Mouse (Mus musculus) neural tube, embryonic 12.5 days (tissue): ENCODE data around the gene Ubtd2. TPM values are rescaled to one million over a fixed set of nuclear protein-coding genes. Genes with fewer than 3 reads are reported as not detected.

Source experiments
- ATAC-seq: fragments of 200-750 bp; cut with Nextera tagmentation; 2 replicates; pipeline ENCODE4 v1.8.0; 2017; ENCODE audit warnings: low read depth, mild to moderate bottlenecking, moderate TSS enrichment, moderate library complexity; ENCODE audit not compliant: low FRiP score
- H3K27ac ChIP-seq: fragments of 300-500 bp; sonication (generic); 2 replicates; pipeline ENCODE4 v1.5.1; 2016
- H3K27me3 ChIP-seq: fragments of 300-500 bp; sonication (generic); replicated peaks from 2 replicates; pipeline ENCODE4 v1.6.1; 2016; ENCODE audit warnings: mild to moderate bottlenecking
- H3K36me3 ChIP-seq: fragments of 300-500 bp; sonication (generic); 2 replicates; pipeline ENCODE4 v1.6.1; 2016; ENCODE audit warnings: mild to moderate bottlenecking
- H3K4me1 ChIP-seq: fragments of 300-500 bp; sonication (generic); 2 replicates; pipeline ENCODE4 v1.6.1; 2016
- H3K4me2 ChIP-seq: fragments of 300-500 bp; sonication (generic); replicated peaks from 2 replicates; pipeline ENCODE4 v1.6.1; 2016; ENCODE audit warnings: mild to moderate bottlenecking
- H3K4me3 ChIP-seq: fragments of 300-500 bp; sonication (generic); 2 replicates; pipeline ENCODE4 v1.5.1; 2016
- H3K9ac ChIP-seq: fragments of 300-500 bp; sonication (generic); 2 replicates; pipeline ENCODE4 v1.6.1; 2016; ENCODE audit warnings: mild to moderate bottlenecking
- H3K9me3 ChIP-seq: fragments of 300-500 bp; sonication (generic); 2 replicates; pipeline ENCODE4 v1.6.1; 2016; ENCODE audit warnings: mild to moderate bottlenecking
- whole genome bisulfite sequencing: fragments of 180-500 bp; shearing (Covaris S2); methylation state at CpG from one replicate; pipeline ENCODE4 v1.1.7; 2016; 5-methylcytosine and 5-hydroxymethylcytosine counted together
- polyA plus RNA-seq: library from polyadenylated mRNA; unstranded; fragments of >200 nt; fragmentation: Nextera tagmentation; extraction: Ambion mirVana; gene quantifications from 2 replicates; pipeline ENCODE4 v1.2.1, GENCODE M21; 2016

The Ubtd2 gene
- polyA plus RNA-seq: 57.4 and 60.6 TPM in 2 replicates

GRCm38 (mm10) chr11:32454800-32455506 is at the start of gene Ubtd2:
Ubtd2 (plus strand) TSS chr11:32455370.
- Histone ChIP-seq H3K36me3 (no peaks in the 10 kb centered on the region), H3K9ac (peak within 1 kb of the TSS; percentile 94), H3K9me3 (no peaks in the 10 kb centered on the region), H3K4me3 (peak within 1 kb of the TSS; percentile 95), H3K4me1 (peaks cover 10% of the 10 kb centered on the region), H3K27me3 (no peaks in the 10 kb centered on the region), H3K27ac (peak within 1 kb of the TSS; percentile 96), H3K4me2 (peak within 1 kb of the TSS; percentile 92)
- under 1% methylated on average over 85 of the region's 86 CpGs for WGBS
- peak; percentile 98 for ATAC-seq

- Histone ChIP-seq H3K27ac (no peak overlapping the region), H3K4me2 (no peak overlapping the region), H3K4me1 (peaks cover 10% of the 10 kb centered on the region), H3K9ac (no peak overlapping the region), H3K4me3 (no peak overlapping the region), H3K36me3 (peaks cover 44% of the 10 kb centered on the region), H3K9me3 (no peaks in the 10 kb centered on the region), H3K27me3 (no peaks in the 10 kb centered on the region)
- ATAC-seq: no peak
- WGBS: 88% methylated on average over 3 of the region's 3 CpGs
Observed at GRCm38 (mm10) chr11:32407863-32408262, 47.3 kb upstream of the Ubtd2 start.

DNA sequence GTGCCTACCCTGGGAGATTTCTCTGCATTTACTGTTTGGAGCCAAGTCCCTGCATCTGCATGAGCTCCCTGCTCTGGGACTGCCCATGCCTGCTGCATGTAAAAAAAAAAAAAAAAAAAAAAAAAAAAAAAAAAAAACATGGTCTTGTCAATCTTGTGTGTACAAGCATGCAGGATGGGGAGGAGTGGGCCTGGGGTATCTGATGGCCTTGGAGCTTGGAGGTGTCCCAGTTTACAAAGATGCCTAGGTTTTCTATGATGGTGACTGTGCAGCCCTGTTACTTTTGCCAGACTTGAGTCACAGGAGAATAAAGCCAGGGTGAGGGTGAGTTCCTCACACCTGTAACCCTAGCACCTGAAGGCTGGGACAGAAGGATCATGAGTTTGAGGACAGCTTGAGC is 46.1 kb upstream of the Ubtd2 start:
- Histone ChIP-seq H3K27ac (no peak overlapping the region), H3K4me3 (no peak overlapping the region), H3K4me2 (no peak overlapping the region), H3K9me3 (no peaks in the 10 kb centered on the region), H3K27me3 (no peaks in the 10 kb centered on the region), H3K9ac (no peak overlapping the region), H3K4me1 (peaks cover 10% of the 10 kb centered on the region), H3K36me3 (peaks cover 48% of the 10 kb centered on the region)
- no peak for ATAC-seq

- 86% methylated on average over 11 of the region's 11 CpGs for WGBS
- Histone ChIP-seq H3K9ac (no peak overlapping the region), H3K27ac (no peak overlapping the region)
Observed at GRCm38 (mm10) chr11:32409823-32410562, 45.2 kb upstream of the Ubtd2 start.

GRCm38 (mm10) chr11:32420001-32420400 is 35.2 kb upstream of the Ubtd2 start:
- Histone ChIP-seq H3K4me2 (no peak overlapping the region), H3K9me3 (no peaks in the 10 kb centered on the region), H3K4me1 (no peaks in the 10 kb centered on the region), H3K4me3 (no peak overlapping the region), H3K27ac (no peak overlapping the region), H3K36me3 (peaks cover 94% of the 10 kb centered on the region), H3K27me3 (no peaks in the 10 kb centered on the region), H3K9ac (no peak overlapping the region)
- no peak for ATAC-seq
- 83% methylated on average over 5 of the region's 5 CpGs for WGBS

More at GRCm38 (mm10) chr11:32409823-32410562, 45.2 kb upstream of the Ubtd2 start:
- H3K4me1 ChIP-seq: peaks cover 9% of the 10 kb centered on the region
- H3K27me3 ChIP-seq: no peaks in the 10 kb centered on the region
- no peak for ATAC-seq
- H3K4me3 ChIP-seq: no peak overlapping the region
- H3K9me3 ChIP-seq: no peaks in the 10 kb centered on the region
- H3K4me2 ChIP-seq: no peak overlapping the region
- H3K36me3 ChIP-seq: peaks cover 51% of the 10 kb centered on the region

DNA sequence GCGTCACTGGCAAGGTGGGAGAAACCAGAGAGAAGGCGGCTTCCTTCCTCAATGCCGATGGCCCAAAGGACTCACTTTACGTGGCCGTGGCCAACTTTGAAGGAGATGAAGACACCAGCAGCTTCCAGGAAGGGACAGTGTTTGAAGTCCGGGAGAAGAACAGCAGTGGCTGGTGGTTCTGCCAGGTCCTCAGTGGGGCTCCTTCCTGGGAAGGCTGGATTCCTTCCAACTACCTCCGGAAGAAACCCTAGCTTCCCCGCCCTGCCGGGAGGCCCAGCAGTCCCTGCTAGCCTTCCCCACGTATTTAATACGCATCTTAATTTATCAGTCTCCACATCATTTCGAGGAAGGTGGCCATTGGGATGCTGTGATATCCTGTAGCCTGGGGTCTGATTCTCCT is 31.9 kb upstream of the Ubtd2 start:
- no peak overlapping the region for H3K4me3 ChIP-seq
- 92% methylated on average over 12 of the region's 12 CpGs for WGBS
- no peak overlapping the region for H3K4me2 ChIP-seq
- peaks cover 68% of the 10 kb centered on the region for H3K36me3 ChIP-seq
- no peak overlapping the region for H3K9ac ChIP-seq
- no peak for ATAC-seq
- no peak overlapping the region for H3K27ac ChIP-seq
- H3K27me3 ChIP-seq: no peaks in the 10 kb centered on the region
- no peaks in the 10 kb centered on the region for H3K4me1 ChIP-seq
- no peaks in the 10 kb centered on the region for H3K9me3 ChIP-seq

GRCm38 (mm10) chr11:32424600-32424999 is 30.6 kb upstream of the Ubtd2 start:
- H3K9me3 ChIP-seq: no peaks in the 10 kb centered on the region
- no peak overlapping the region for H3K9ac ChIP-seq
- H3K36me3 ChIP-seq: peaks cover 61% of the 10 kb centered on the region
- no peak overlapping the region for H3K4me2 ChIP-seq
- H3K27ac ChIP-seq: no peak overlapping the region
- no peak overlapping the region for H3K4me3 ChIP-seq
- 89% methylated on average over 4 of the region's 4 CpGs for WGBS
- H3K27me3 ChIP-seq: no peaks in the 10 kb centered on the region
- H3K4me1 ChIP-seq: no peaks in the 10 kb centered on the region
- no peak for ATAC-seq

- H3K27me3 ChIP-seq: no peaks in the 10 kb centered on the region
- H3K4me3 ChIP-seq: no peak overlapping the region
- H3K9ac ChIP-seq: no peak overlapping the region
- ATAC-seq: no peak
- peaks cover 55% of the 10 kb centered on the region for H3K36me3 ChIP-seq
- H3K4me1 ChIP-seq: no peaks in the 10 kb centered on the region
- no peak overlapping the region for H3K4me2 ChIP-seq
- no peaks in the 10 kb centered on the region for H3K9me3 ChIP-seq
- H3K27ac ChIP-seq: no peak overlapping the region
- 82% methylated on average over 10 of the region's 10 CpGs for WGBS
Observed at GRCm38 (mm10) chr11:32425043-32425658, 30.0 kb upstream of the Ubtd2 start.

DNA sequence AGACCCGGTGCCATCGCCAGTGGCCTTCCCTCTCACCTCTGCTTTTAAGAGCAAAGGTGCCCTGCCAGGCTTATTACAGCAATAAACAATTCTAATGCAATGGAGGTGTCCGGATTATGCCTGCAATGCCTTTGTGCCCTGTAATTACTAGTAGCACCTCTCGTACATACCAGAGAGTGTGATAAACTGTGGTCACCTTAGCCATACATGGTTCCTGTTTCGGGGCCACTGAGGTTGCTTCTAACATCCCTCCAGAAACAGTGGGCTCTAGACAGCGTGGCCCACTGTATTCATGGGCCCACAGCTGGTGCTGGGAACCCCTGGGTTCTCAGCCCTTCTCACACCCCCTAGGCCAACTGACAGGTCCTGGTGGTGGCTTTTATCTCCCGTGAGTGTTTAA is 27.6 kb upstream of the Ubtd2 start:
- Histone ChIP-seq H3K9ac (no peak overlapping the region), H3K4me3 (no peak overlapping the region), H3K27ac (no peak overlapping the region), H3K9me3 (no peaks in the 10 kb centered on the region), H3K4me2 (no peak overlapping the region), H3K36me3 (peaks cover 32% of the 10 kb centered on the region), H3K4me1 (no peaks in the 10 kb centered on the region), H3K27me3 (no peaks in the 10 kb centered on the region)
- ATAC-seq: no peak
- WGBS: 60% methylated on average over 7 of the region's 7 CpGs

- no peak overlapping the region for H3K4me3 ChIP-seq
- no peaks in the 10 kb centered on the region for H3K27me3 ChIP-seq
- no peak for ATAC-seq
- H3K9ac ChIP-seq: no peak overlapping the region
- no peak overlapping the region for H3K27ac ChIP-seq
- H3K4me2 ChIP-seq: no peak overlapping the region
- H3K4me1 ChIP-seq: no peaks in the 10 kb centered on the region
- no peaks in the 10 kb centered on the region for H3K36me3 ChIP-seq
- H3K9me3 ChIP-seq: no peaks in the 10 kb centered on the region
- 68% methylated on average over 6 of the region's 6 CpGs for WGBS
Observed at GRCm38 (mm10) chr11:32435410-32436060, 19.6 kb upstream of the Ubtd2 start.

- WGBS: 76% methylated on average over 3 of the region's 3 CpGs
Observed at GRCm38 (mm10) chr11:32442576-32442975, 12.6 kb upstream of the Ubtd2 start.

DNA sequence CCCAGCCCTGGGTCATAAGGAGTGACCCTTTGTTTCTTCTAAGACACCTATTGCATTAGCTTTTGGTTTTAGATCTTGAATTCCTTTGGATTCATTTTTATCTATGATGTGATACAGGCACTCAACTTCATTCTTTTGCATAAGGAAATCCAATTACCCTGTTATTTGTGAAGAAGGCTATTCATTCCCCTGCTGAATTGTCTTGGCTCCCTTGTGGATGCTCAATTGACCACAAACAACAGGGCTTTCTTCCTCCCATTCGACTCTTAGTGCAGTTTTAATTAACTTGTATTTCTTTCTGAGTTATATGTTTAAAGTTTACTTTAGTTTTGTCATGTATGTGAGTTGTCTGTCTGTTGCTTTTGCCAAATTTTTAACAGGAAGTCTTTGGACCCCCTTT is 10.9 kb upstream of the Ubtd2 start:
- no peak overlapping the region for H3K27ac ChIP-seq
- H3K4me2 ChIP-seq: no peak overlapping the region
- no peaks in the 10 kb centered on the region for H3K4me1 ChIP-seq
- 14% methylated on average over 1 of the region's 1 CpGs for WGBS
- H3K36me3 ChIP-seq: no peaks in the 10 kb centered on the region
- H3K9me3 ChIP-seq: no peaks in the 10 kb centered on the region
- no peaks in the 10 kb centered on the region for H3K27me3 ChIP-seq
- H3K4me3 ChIP-seq: no peak overlapping the region
- ATAC-seq: no peak
- H3K9ac ChIP-seq: no peak overlapping the region

More at GRCm38 (mm10) chr11:32442576-32442975, 12.6 kb upstream of the Ubtd2 start:
- Histone ChIP-seq H3K36me3 (no peaks in the 10 kb centered on the region), H3K4me1 (no peaks in the 10 kb centered on the region), H3K4me3 (no peak overlapping the region), H3K27me3 (no peaks in the 10 kb centered on the region), H3K27ac (no peak overlapping the region), H3K4me2 (no peak overlapping the region), H3K9ac (no peak overlapping the region), H3K9me3 (no peaks in the 10 kb centered on the region)
- ATAC-seq: no peak
